Mouse (Mus musculus): ENCODE results near the gene Arfgap3. TPM values are rescaled to one million over a fixed set of nuclear protein-coding genes. Genes with fewer than 3 reads are reported as not detected.

The Arfgap3 gene
- total and polyA plus RNA-seq, 2 experiments from 2014 or later, result 22.4 to 86.9 TPM

GRCm38 (mm10) chr15:83358476-83358875 lies 8.4 kb upstream of the Arfgap3 start:
- H3K4me3 ChIP-seq (ENCODE audit: low read depth, low read length), result no peak overlapping the region

DNA sequence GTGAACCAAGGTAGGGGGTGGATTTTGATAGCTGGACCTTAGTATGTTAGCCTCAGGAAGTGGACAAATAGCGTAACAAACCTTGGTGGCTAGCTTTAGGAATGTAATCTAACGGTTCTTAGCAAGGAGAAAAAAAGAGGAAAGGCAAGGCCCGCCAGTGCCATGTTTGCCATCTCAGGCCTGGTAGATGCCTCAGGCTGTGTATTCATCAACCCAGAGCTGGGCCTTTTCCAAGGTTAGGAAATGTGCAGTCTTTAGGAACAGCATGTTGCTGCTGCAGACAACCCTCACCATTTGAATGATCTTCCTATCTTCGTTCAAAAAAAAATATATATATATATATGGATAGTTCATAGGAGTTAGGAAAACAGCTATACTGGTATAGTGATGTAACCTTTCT lies 1.5 kb upstream of the Arfgap3 start:
- 86% methylated on average over 4 of the region's 4 CpGs for WGBS

More at GRCm38 (mm10) chr15:83358476-83358875, 8.4 kb upstream of the Arfgap3 start:
- H3K36me3 ChIP-seq (replicated peaks; ENCODE audit: control insufficient read depth, insufficient read depth, low read length), result no peaks in the 10 kb centered on the region
- DNase-seq (ENCODE audit: low spot score) (no peak), ATAC-seq (ENCODE audit: insufficient read depth, low read depth) (no peak)
- H3K4me2 ChIP-seq (ENCODE audit: low read depth, low read length), result no peak overlapping the region
- H3K27me3 ChIP-seq (ENCODE audit: control insufficient read depth, insufficient read depth, low read length), result no peaks in the 10 kb centered on the region
- no peaks in the 10 kb centered on the region for H3K9me3 ChIP-seq (replicated peaks; ENCODE audit: control insufficient read depth, low read length)
- no peaks in the 10 kb centered on the region for H3K4me1 ChIP-seq (ENCODE audit: control insufficient read depth, insufficient read depth)
- H3K27ac ChIP-seq (ENCODE audit: low read depth), result no peak overlapping the region
- WGBS, result 58% methylated on average over 1 of the region's 1 CpGs
- TF ChIP-seq CTCF (IDR thresholded peaks at IDR 0.05; ENCODE audit: low read depth) (no peak), EP300 (IDR thresholded peaks at IDR 0.05; ENCODE audit: low read depth) (no peak)
- no peak overlapping the region for H3K9ac ChIP-seq (replicated peaks; ENCODE audit: low read depth, low read length)

GRCm38 (mm10) chr15:83350859-83351258 lies 812 bp upstream of the Arfgap3 start:
- ATAC-seq (ENCODE audit: insufficient read depth, low read depth), result no peak
- 71% methylated on average over 2 of the region's 2 CpGs for WGBS
- Histone ChIP-seq H3K4me3 (ENCODE audit: low read depth, low read length) (no peak overlapping the region), H3K9ac (replicated peaks; ENCODE audit: low read depth, low read length) (no peak overlapping the region), H3K27ac (ENCODE audit: low read depth) (no peak overlapping the region), H3K4me2 (ENCODE audit: low read depth, low read length) (no peak overlapping the region), H3K9me3 (replicated peaks; ENCODE audit: control insufficient read depth, low read length) (no peaks in the 10 kb centered on the region), H3K36me3 (replicated peaks; ENCODE audit: control insufficient read depth, insufficient read depth, low read length) (peaks cover 5% of the 10 kb centered on the region; the same call in 1 of the 2 replicates), H3K4me1 (ENCODE audit: control insufficient read depth, insufficient read depth) (peaks cover 9% of the 10 kb centered on the region; the same call in 1 of the 2 replicates), H3K27me3 (ENCODE audit: control insufficient read depth, insufficient read depth, low read length) (no peaks in the 10 kb centered on the region)
- TF ChIP-seq CTCF (IDR thresholded peaks at IDR 0.05; ENCODE audit: low read depth), result no peak
- no peak for TF ChIP-seq EP300 (IDR thresholded peaks at IDR 0.05; ENCODE audit: low read depth)
- no peak for DNase-seq (ENCODE audit: low spot score)

More for the DNA sequence above, 1.5 kb upstream of the Arfgap3 start:
- TF ChIP-seq CTCF (IDR thresholded peaks at IDR 0.05; ENCODE audit: low read depth), result no peak
- H3K4me2 ChIP-seq (ENCODE audit: low read depth, low read length), result no peak overlapping the region
- DNase-seq (ENCODE audit: low spot score) (no peak), ATAC-seq (ENCODE audit: insufficient read depth, low read depth) (no peak)
- H3K36me3 ChIP-seq (replicated peaks; ENCODE audit: control insufficient read depth, insufficient read depth, low read length), result peaks cover 5% of the 10 kb centered on the region; the same call in 1 of the 2 replicates
- no peak overlapping the region for H3K9ac ChIP-seq (replicated peaks; ENCODE audit: low read depth, low read length)
- no peak overlapping the region for H3K4me3 ChIP-seq (ENCODE audit: low read depth, low read length)
- H3K27ac ChIP-seq (ENCODE audit: low read depth), result no peak overlapping the region
- H3K9me3 ChIP-seq (replicated peaks; ENCODE audit: control insufficient read depth, low read length), result no peaks in the 10 kb centered on the region
- no peaks in the 10 kb centered on the region for H3K27me3 ChIP-seq (ENCODE audit: control insufficient read depth, insufficient read depth, low read length)
- H3K4me1 ChIP-seq (ENCODE audit: control insufficient read depth, insufficient read depth), result peaks cover 9% of the 10 kb centered on the region; the same call in 1 of the 2 replicates

GRCm38 (mm10) chr15:83349225-83349953 lies 658 bp downstream of the Arfgap3 start:
- ATAC-seq (ENCODE audit: insufficient read depth, low read depth) (no peak), DNase-seq (ENCODE audit: low spot score) (no peak)
- H3K9me3 ChIP-seq (replicated peaks; ENCODE audit: control insufficient read depth, low read length), result no peaks in the 10 kb centered on the region
- peak overlapping the region; percentile 84 for H3K4me2 ChIP-seq (ENCODE audit: low read depth, low read length)
- no peaks in the 10 kb centered on the region for H3K27me3 ChIP-seq (ENCODE audit: control insufficient read depth, insufficient read depth, low read length)
- peak overlapping the region; percentile 75 for H3K4me3 ChIP-seq (ENCODE audit: low read depth, low read length)
- H3K9ac ChIP-seq (replicated peaks; ENCODE audit: low read depth, low read length), result peak overlapping the region; percentile 66
- peaks cover 5% of the 10 kb centered on the region; the same call in 1 of the 2 replicates for H3K36me3 ChIP-seq (replicated peaks; ENCODE audit: control insufficient read depth, insufficient read depth, low read length)
- H3K27ac ChIP-seq (ENCODE audit: low read depth), result peak overlapping the region; percentile 52
- no peak for TF ChIP-seq CTCF (IDR thresholded peaks at IDR 0.05; ENCODE audit: low read depth)
- TF ChIP-seq EP300 (IDR thresholded peaks at IDR 0.05; ENCODE audit: low read depth), result no peak
- peaks cover 20% of the 10 kb centered on the region for H3K4me1 ChIP-seq (ENCODE audit: control insufficient read depth, insufficient read depth)
- WGBS, result 12% methylated on average over 8 of the region's 8 CpGs

DNA sequence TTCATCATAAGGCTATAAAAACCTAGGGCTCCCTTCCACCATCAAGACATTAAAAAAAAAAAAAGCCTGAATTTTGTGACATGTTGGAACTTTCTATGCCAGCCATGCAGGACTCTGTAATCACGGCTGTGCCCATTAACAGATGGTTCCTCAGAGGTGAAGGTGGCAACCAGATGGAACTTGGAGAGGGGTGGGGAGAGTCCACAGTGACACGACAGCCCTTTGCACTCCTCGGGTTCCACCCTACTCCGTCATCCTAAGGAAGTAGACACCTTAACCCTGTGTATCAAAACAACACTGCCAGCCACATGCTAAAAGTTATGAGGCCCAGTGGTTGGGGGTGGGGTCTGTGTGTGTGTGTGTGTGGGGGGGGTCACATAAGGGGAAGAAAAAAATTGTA lies 1.3 kb downstream of the Arfgap3 start:
- Histone ChIP-seq H3K36me3 (replicated peaks; ENCODE audit: control insufficient read depth, insufficient read depth, low read length) (peaks cover 5% of the 10 kb centered on the region; the same call in 1 of the 2 replicates), H3K9me3 (replicated peaks; ENCODE audit: control insufficient read depth, low read length) (no peaks in the 10 kb centered on the region), H3K4me2 (ENCODE audit: low read depth, low read length) (peak overlapping the region; percentile 84), H3K27me3 (ENCODE audit: control insufficient read depth, insufficient read depth, low read length) (no peaks in the 10 kb centered on the region), H3K4me3 (ENCODE audit: low read depth, low read length) (peak overlapping the region; percentile 75; the same call in 1 of the 2 replicates), H3K4me1 (ENCODE audit: control insufficient read depth, insufficient read depth) (peaks cover 25% of the 10 kb centered on the region), H3K27ac (ENCODE audit: low read depth) (no peak overlapping the region), H3K9ac (replicated peaks; ENCODE audit: low read depth, low read length) (no peak overlapping the region)
- no peak for TF ChIP-seq EP300 (IDR thresholded peaks at IDR 0.05; ENCODE audit: low read depth)
- no peak for TF ChIP-seq CTCF (IDR thresholded peaks at IDR 0.05; ENCODE audit: low read depth)
- DNase-seq (ENCODE audit: low spot score), result no peak
- no peak for ATAC-seq (ENCODE audit: insufficient read depth, low read depth)
- WGBS, result 54% methylated on average over 4 of the region's 4 CpGs

Data from heart, postnatal 0 days (tissue).